Mouse (Mus musculus) limb, embryonic 13.5 days (tissue): ENCODE results near the gene Atxn7l1. TPM values are rescaled to one million over a fixed set of nuclear protein-coding genes. Genes with fewer than 3 reads are reported as not detected.

Source experiments
- ATAC-seq: fragments of 200-750 bp; cut with Nextera tagmentation; 2 replicates; pipeline ENCODE4 v1.8.0; 2017; ENCODE audit warnings: low read depth, moderate number of reproducible peaks, moderate TSS enrichment; ENCODE audit not compliant: low FRiP score
- H3K27ac ChIP-seq: fragments of 300-500 bp; sonication (generic); 2 replicates; pipeline ENCODE4 v1.5.1; 2015; ENCODE audit warnings: inconsistent platforms, mild to moderate bottlenecking, moderate library complexity
- H3K27me3 ChIP-seq: fragments of 300-500 bp; sonication (generic); 2 replicates; pipeline ENCODE4 v1.6.1; 2015; ENCODE audit warnings: mild to moderate bottlenecking, inconsistent platforms
- H3K36me3 ChIP-seq: fragments of 300-500 bp; sonication (generic); 2 replicates; pipeline ENCODE4 v1.6.1; 2015; ENCODE audit warnings: inconsistent platforms, mild to moderate bottlenecking, moderate library complexity
- H3K4me1 ChIP-seq: fragments of 300-500 bp; sonication (generic); 2 replicates; pipeline ENCODE4 v1.6.1; 2015; ENCODE audit warnings: inconsistent platforms
- H3K4me2 ChIP-seq: fragments of 300-500 bp; sonication (generic); replicated peaks from 2 replicates; pipeline ENCODE4 v1.6.1; 2015; ENCODE audit warnings: inconsistent platforms, mild to moderate bottlenecking, moderate library complexity
- H3K4me3 ChIP-seq: fragments of 300-500 bp; sonication (generic); 2 replicates; pipeline ENCODE4 v1.5.1; 2015; ENCODE audit warnings: moderate library complexity, mild to moderate bottlenecking, inconsistent platforms
- H3K9ac ChIP-seq: fragments of 300-500 bp; sonication (generic); 2 replicates; pipeline ENCODE4 v1.6.1; 2015; ENCODE audit warnings: mild to moderate bottlenecking, inconsistent platforms
- H3K9me3 ChIP-seq: fragments of 300-500 bp; sonication (generic); 2 replicates; pipeline ENCODE4 v1.6.1; 2016; ENCODE audit warnings: inconsistent platforms
- WGBS: fragments of 180-500 bp; shearing (Covaris S2); methylation state at CpG from one replicate; pipeline ENCODE4 v1.1.7; 2015; 5-methylcytosine and 5-hydroxymethylcytosine counted together
- polyA plus RNA-seq: library from polyadenylated mRNA; unstranded; fragments of >200 nt; fragmentation: Nextera tagmentation; extraction: Ambion mirVana; gene quantifications from 2 replicates; pipeline ENCODE4 v1.2.1, GENCODE M21; 2015

Gene Atxn7l1
- polyA plus RNA-seq, 1 experiment from 2014 or later = 13.9 TPM

GRCm38 (mm10) chr12:33411580-33412151 lies 264.2 kb downstream of the Atxn7l1 start:
- Histone ChIP-seq H3K9ac (no peak overlapping the region), H3K4me2 (no peak overlapping the region), H3K9me3 (no peaks in the 10 kb centered on the region), H3K27ac (no peak overlapping the region), H3K4me3 (no peak overlapping the region), H3K4me1 (no peaks in the 10 kb centered on the region), H3K36me3 (no peaks in the 10 kb centered on the region), H3K27me3 (no peaks in the 10 kb centered on the region)
- no peak for ATAC-seq
- 51% methylated on average over 6 of the region's 6 CpGs for WGBS

Other genes with a start within 250 kb of the Atxn7l1 start
- 79.6 and 81.2 TPM in 2 replicates for gene Sypl, start 193.8 kb upstream of the Atxn7l1 start, polyA plus RNA-seq
- gene Cdhr3, start 54.8 kb upstream of the Atxn7l1 start, polyA plus RNA-seq = 0.23 and 0.33 TPM in 2 replicates
- gene Efcab10, start 247.2 kb downstream of the Atxn7l1 start, polyA plus RNA-seq = 0.31 TPM in 2 replicates